9 mouse cellular contexts compared by ENCODE assay signal in genomic region chr1:133924141-133924875, GRCm38 (mm10). TPM values are rescaled to one million over a fixed set of nuclear protein-coding genes. Genes with fewer than 3 reads are reported as not detected.
DNase-seq lines count a peak whose midpoint lies in the region; ATAC-seq and TF ChIP-seq lines count a peak whose summit lies in the region.
"Had no signal": no experiment of that assay in that cellular context is flagged by ENCODE, and none has a peak within 500 bp of the region (broad histone marks: within the 10 kb centered on the region; RNA-seq: fewer than 3 reads in every experiment).

No protein-coding gene starts in this region.

- no peak overlapping the region for H3K4me3 ChIP-seq in forebrain, embryonic 11.5 days (ENCODE audit: low read depth, low read length)
- no peak overlapping the region for H3K4me3 ChIP-seq in liver, embryonic 11.5 days (ENCODE audit: low read depth, low read length)
- H3K4me3 ChIP-seq in stomach, postnatal 0 days (ENCODE audit: low read depth, low read length), result no peak overlapping the region
- H3K4me3 ChIP-seq: erythroblast, embryonic 14.5 days had no signal

- H3K27me3 ChIP-seq in forebrain, embryonic 11.5 days (ENCODE audit: control insufficient read depth, insufficient read depth, low read length), result no peaks in the 10 kb centered on the region
- 0 out of 2 replicates have a peak, but pooled peaks cover 2% of the 10 kb centered on the region for H3K27me3 ChIP-seq in liver, embryonic 11.5 days (replicated peaks; ENCODE audit: control insufficient read depth, insufficient read depth, low read length)
- H3K27me3 ChIP-seq in stomach, postnatal 0 days (ENCODE audit: control insufficient read depth, insufficient read depth, low read length), result no peaks in the 10 kb centered on the region

- TF ChIP-seq CTCF in stomach, postnatal 0 days (IDR thresholded peaks at IDR 0.05; ENCODE audit: low read depth), result peak; percentile 59

- H3K4me1 ChIP-seq in forebrain, embryonic 11.5 days (replicated peaks; ENCODE audit: control insufficient read depth, insufficient read depth, low read length), result peaks cover 14% of the 10 kb centered on the region; the same call in 1 of the 2 replicates
- H3K4me1 ChIP-seq in liver, embryonic 11.5 days (replicated peaks; ENCODE audit: control insufficient read depth, insufficient read depth, low read length), result no peaks in the 10 kb centered on the region
- no peaks in the 10 kb centered on the region for H3K4me1 ChIP-seq in stomach, postnatal 0 days (replicated peaks; ENCODE audit: control insufficient read depth, insufficient read depth)

- WGBS in forebrain, embryonic 11.5 days, result 25% methylated on average over 6 of the region's 7 CpGs
- WGBS in liver, embryonic 11.5 days, result 33% methylated on average over 7 of the region's 7 CpGs
- 48% methylated on average over 7 of the region's 7 CpGs for WGBS in stomach, postnatal 0 days

- DNase-seq in CD4-positive, CD25-positive, alpha-beta regulatory T cell, adult 2 months (ENCODE audit: low read depth, low spot score), result peak; percentile 15
- DNase-seq in A20 (ENCODE audit: low read depth, low spot score), result peak; percentile 43
- DNase-seq in forebrain, embryonic 11.5 days (ENCODE audit: low spot score), result peak; percentile 67
- DNase-seq in liver, embryonic 11.5 days (ENCODE audit: low spot score), result no peak
- peak; percentile 44 for DNase-seq in stomach, postnatal 0 days (ENCODE audit: low spot score)
- no peak for DNase-seq in adrenal gland, postnatal 4 days (ENCODE audit: low spot score in 2 of 2)
- no peak for DNase-seq in lung, postnatal 25 days (ENCODE audit: low spot score)

- no peaks in the 10 kb centered on the region for H3K9me3 ChIP-seq in forebrain, embryonic 11.5 days (ENCODE audit: control insufficient read depth, low read length)
- no peaks in the 10 kb centered on the region for H3K9me3 ChIP-seq in liver, embryonic 11.5 days (ENCODE audit: control insufficient read depth, low read length)
- H3K9me3 ChIP-seq in stomach, postnatal 0 days (ENCODE audit: control insufficient read depth, low read length), result no peaks in the 10 kb centered on the region

- no peak for TF ChIP-seq EP300 in stomach, postnatal 0 days (optimal IDR thresholded peaks at IDR 0.05)

- no peaks in the 10 kb centered on the region for H3K36me3 ChIP-seq in forebrain, embryonic 11.5 days (ENCODE audit: control insufficient read depth, insufficient read depth, low read length)
- H3K36me3 ChIP-seq in liver, embryonic 11.5 days (ENCODE audit: control insufficient read depth, insufficient read depth, low read length), result no peaks in the 10 kb centered on the region
- H3K36me3 ChIP-seq in stomach, postnatal 0 days (ENCODE audit: control insufficient read depth, insufficient read depth, low read length), result no peaks in the 10 kb centered on the region

- ATAC-seq in CD4-positive, CD25-positive, alpha-beta regulatory T cell, adult 4 months, result no peak
- no peak for ATAC-seq in forebrain, embryonic 11.5 days (replicated peaks; ENCODE audit: low FRiP score)
- ATAC-seq in liver, embryonic 11.5 days (replicated peaks; ENCODE audit: low FRiP score), result 0 out of 2 replicates have a peak, but pooled peaks have one; percentile 45
- ATAC-seq in stomach, postnatal 0 days (ENCODE audit: low FRiP score, low TSS enrichment), result no peak

- H3K27ac ChIP-seq in forebrain, embryonic 11.5 days (ENCODE audit: low read depth, low read length), result no peak overlapping the region
- no peak overlapping the region for H3K27ac ChIP-seq in liver, embryonic 11.5 days (ENCODE audit: low read depth, low read length)
- no peak overlapping the region for H3K27ac ChIP-seq in stomach, postnatal 0 days (replicated peaks)

- no peak overlapping the region for H3K4me2 ChIP-seq in forebrain, embryonic 11.5 days (ENCODE audit: low read depth, low read length, severe bottlenecking)
- H3K4me2 ChIP-seq in liver, embryonic 11.5 days, result no peak overlapping the region
- H3K4me2 ChIP-seq in stomach, postnatal 0 days (replicated peaks; ENCODE audit: low read depth), result no peak overlapping the region

- no peak overlapping the region for H3K9ac ChIP-seq in forebrain, embryonic 11.5 days (ENCODE audit: low read length)
- H3K9ac ChIP-seq in liver, embryonic 11.5 days (ENCODE audit: low read depth, low read length), result no peak overlapping the region
- no peak overlapping the region for H3K9ac ChIP-seq in stomach, postnatal 0 days (ENCODE audit: low read length)

RNA-seq across cellular contexts. Expression of gene Prelp, which starts 3.1 kb away (rescaled TPM):
- not detected for polyA plus RNA-seq in CD4-positive, CD25-positive, alpha-beta regulatory T cell, adult 4 months (2017; shearing (Covaris generic))
- polyA plus RNA-seq in forebrain, embryonic 11.5 days (2014; fragmentation: Nextera tagmentation; extraction: Ambion mirVana), result 1.2 and 1.4 TPM in 2 replicates
- 0.11 and 0.23 TPM in 2 replicates for polyA plus RNA-seq in liver, embryonic 11.5 days (2014; fragmentation: Nextera tagmentation; extraction: Ambion mirVana)
- 4.7 and 5.3 TPM in 2 replicates for polyA plus RNA-seq in stomach, postnatal 0 days (2015; fragmentation: Nextera tagmentation; extraction: Ambion mirVana)
- total RNA-seq in adrenal gland, postnatal 4 days (2021), result 10 to 100 TPM; 16.3 to 20.1 TPM
- polyA plus RNA-seq: erythroblast, embryonic 14.5 days had no signal

RNA-seq across cellular contexts. Expression of gene Optc, which starts 16.5 kb away (rescaled TPM):
- polyA plus RNA-seq in CD4-positive, CD25-positive, alpha-beta regulatory T cell, adult 4 months (2017; shearing (Covaris generic)), result not detected
- polyA plus RNA-seq in forebrain, embryonic 11.5 days (2014; fragmentation: Nextera tagmentation; extraction: Ambion mirVana), result 2.5 and 2.6 TPM in 2 replicates
- 0.40 TPM in 1 of 2 replicates, not detected in the other for polyA plus RNA-seq in liver, embryonic 11.5 days (2014; fragmentation: Nextera tagmentation; extraction: Ambion mirVana)
- polyA plus RNA-seq in stomach, postnatal 0 days (2015; fragmentation: Nextera tagmentation; extraction: Ambion mirVana), result 1.3 and 1.6 TPM in 2 replicates
- total RNA-seq in adrenal gland, postnatal 4 days (2021), result 1 to 10 TPM; 2.1 to 3.3 TPM
- polyA plus RNA-seq: erythroblast, embryonic 14.5 days had no signal

Comparison
In these comparisons a context has a peak if more than half of its experiments do, and no peak if none do; other contexts are left out.
1. DNase-seq: peak in CD4-positive, CD25-positive, alpha-beta regulatory T cell, adult 2 months (single experiment), A20 (single experiment), forebrain, embryonic 11.5 days (single experiment) and stomach, postnatal 0 days (single experiment); none in liver, embryonic 11.5 days (single experiment), adrenal gland, postnatal 4 days (0 of 2) and lung, postnatal 25 days (single experiment).